ENCODE assay signal across 8 mouse cellular contexts in genomic region chr2:60125049-60126004, GRCm38 (mm10).
DNase-seq lines count a peak whose midpoint lies in the region; ATAC-seq lines count a peak whose summit lies in the region.

No protein-coding gene starts in this region.

- H3K27ac ChIP-seq in hindbrain, embryonic 15.5 days (replicated peaks): peak overlapping the region; percentile 99

- no peaks in the 10 kb centered on the region for H3K36me3 ChIP-seq in hindbrain, embryonic 15.5 days

- peak overlapping the region; percentile 58 for H3K4me2 ChIP-seq in hindbrain, embryonic 15.5 days

- H3K9ac ChIP-seq in hindbrain, embryonic 15.5 days: peak overlapping the region; percentile 97

- peak; percentile 71 for ATAC-seq in hindbrain, embryonic 15.5 days (ENCODE audit: low FRiP score, low read depth)

- H3K9me3 ChIP-seq in hindbrain, embryonic 15.5 days: no peaks in the 10 kb centered on the region

- H3K4me3 ChIP-seq in hindbrain, embryonic 15.5 days: peak overlapping the region; percentile 95

- no peaks in the 10 kb centered on the region for H3K27me3 ChIP-seq in hindbrain, embryonic 15.5 days

- WGBS in hindbrain, embryonic 15.5 days: under 1% methylated on average over 54 of the region's 83 CpGs

- peak; percentile 81 for DNase-seq in R1 (ENCODE audit: low read depth, low spot score)
- DNase-seq in cerebellum, postnatal 14 days: peak; percentile 68 to 73
- peak; percentile 60 for DNase-seq in gastrocnemius, adult 18-20 months (ENCODE audit: low spot score)
- DNase-seq in layer of hippocampus, postnatal 36 days: peak; percentile 44 to 51
- DNase-seq in lung, postnatal 4 days: peak; percentile 68 to 71
- peak; percentile 49 for DNase-seq in retina, postnatal 7 days (ENCODE audit: low read depth, low spot score)
- peak; percentile 68 for DNase-seq in urinary bladder, adult 2 months (ENCODE audit: low spot score)

- H3K4me1 ChIP-seq in hindbrain, embryonic 15.5 days (replicated peaks): peaks cover 32% of the 10 kb centered on the region

Comparison
In these comparisons a context has a peak if more than half of its experiments do, and no peak if none do; other contexts are left out.
1. Peak in every context shown above with its lines: DNase-seq, ATAC-seq, H3K4me3 ChIP-seq and H3K27ac ChIP-seq.